Mouse (Mus musculus): Measurements from ENCODE around the gene 6820408C15Rik.

The 6820408C15Rik gene

GRCm38 (mm10) chr2:152415287-152415686 lies at the start of gene 6820408C15Rik:
TSS of gene 6820408C15Rik (plus strand) at chr2:152415587.
- DNase-seq, result no peak

GRCm38 (mm10) chr2:152367917-152368316 lies 47.5 kb upstream of the 6820408C15Rik start:
- no peak for DNase-seq

GRCm38 (mm10) chr2:152368532-152369140 lies 46.8 kb upstream of the 6820408C15Rik start:
- peak; percentile 26 for DNase-seq

- DNase-seq, result no peak
These were observed 43.3 kb upstream of the 6820408C15Rik start for GRCm38 (mm10) chr2:152372104-152372503.

- DNase-seq, result no peak
These were observed 42.7 kb upstream of the 6820408C15Rik start for GRCm38 (mm10) chr2:152372661-152373060.

GRCm38 (mm10) chr2:152373547-152373946 lies 41.8 kb upstream of the 6820408C15Rik start:
- DNase-seq, result no peak

- no peak for DNase-seq
These were observed 39.6 kb upstream of the 6820408C15Rik start for GRCm38 (mm10) chr2:152375652-152376344.

- DNase-seq, result no peak
These were observed 39.0 kb upstream of the 6820408C15Rik start, which contains the start of gene Nrsn2 for GRCm38 (mm10) chr2:152376345-152376741. TSS of gene Nrsn2 (minus strand) at chr2:152376638.

GRCm38 (mm10) chr2:152384191-152384590 lies 31.2 kb upstream of the 6820408C15Rik start:
- no peak for DNase-seq

GRCm38 (mm10) chr2:152392786-152393185 lies 22.6 kb upstream of the 6820408C15Rik start:
- DNase-seq, result peak; percentile 67

- peak; percentile 25 for DNase-seq
These were observed 22.0 kb upstream of the 6820408C15Rik start for GRCm38 (mm10) chr2:152393225-152394017.

- DNase-seq, result peak; percentile 47
These were observed 20.0 kb upstream of the 6820408C15Rik start for GRCm38 (mm10) chr2:152395271-152395920.

- DNase-seq, result peak; percentile 85
These were observed 19.0 kb upstream of the 6820408C15Rik start for GRCm38 (mm10) chr2:152396110-152397003.

GRCm38 (mm10) chr2:152397004-152397589 lies 18.3 kb upstream of the 6820408C15Rik start:
- DNase-seq, result peak; percentile 83

GRCm38 (mm10) chr2:152397680-152398435 lies 17.5 kb upstream of the 6820408C15Rik start, which contains the start of gene Sox12:
TSS of gene Sox12 (minus strand) at chr2:152398063.
- peak; percentile 95 for DNase-seq

- peak; percentile 90 for DNase-seq
These were observed 16.7 kb upstream of the 6820408C15Rik start for GRCm38 (mm10) chr2:152398691-152399090.

GRCm38 (mm10) chr2:152399122-152399542 lies 16.3 kb upstream of the 6820408C15Rik start:
- DNase-seq, result no peak

GRCm38 (mm10) chr2:152406126-152406525 lies 9.3 kb upstream of the 6820408C15Rik start:
- DNase-seq, result peak; percentile 96

GRCm38 (mm10) chr2:152409781-152410180 lies 5.6 kb upstream of the 6820408C15Rik start:
- peak; percentile 30 for DNase-seq

- DNase-seq, result peak; percentile 77
These were observed 4.4 kb upstream of the 6820408C15Rik start for GRCm38 (mm10) chr2:152410971-152411371.

Data from cerebellum, adult 9-11 months (tissue).